Mouse (Mus musculus): Measurements from ENCODE around the gene Ang2. TPM values are rescaled to one million over a fixed set of nuclear protein-coding genes. Genes with fewer than 3 reads are reported as not detected.

Ang2 gene
- polyA plus RNA-seq, 1 experiment from 2014 or later, result not detected

- ATAC-seq (ENCODE audit: insufficient read depth, low FRiP score), result no peak
- 96% methylated on average over 1 of the region's 1 CpGs for WGBS
- H3K4me2 ChIP-seq (ENCODE audit: low read depth, low read length), result no peak overlapping the region
- no peak overlapping the region for H3K9ac ChIP-seq (ENCODE audit: low read length)
- H3K9me3 ChIP-seq (replicated peaks; ENCODE audit: control insufficient read depth, low read length), result no peaks in the 10 kb centered on the region
- H3K27ac ChIP-seq (ENCODE audit: low read length), result no peak overlapping the region
- H3K4me3 ChIP-seq (replicated peaks; ENCODE audit: low read length), result no peak overlapping the region
- no peaks in the 10 kb centered on the region for H3K4me1 ChIP-seq (ENCODE audit: control insufficient read depth, insufficient read depth, low read length)
- H3K27me3 ChIP-seq (ENCODE audit: control insufficient read depth, insufficient read depth, low read length), result no peaks in the 10 kb centered on the region
- no peaks in the 10 kb centered on the region for H3K36me3 ChIP-seq (ENCODE audit: control insufficient read depth, insufficient read depth, low read length)
Measured at GRCm38 (mm10) chr14:51157072-51157471, 41.9 kb downstream of the Ang2 start.

- ATAC-seq (ENCODE audit: insufficient read depth, low FRiP score), result no peak
- Histone ChIP-seq H3K4me2 (ENCODE audit: low read depth, low read length) (no peak overlapping the region), H3K9me3 (replicated peaks; ENCODE audit: control insufficient read depth, low read length) (no peaks in the 10 kb centered on the region), H3K4me1 (ENCODE audit: control insufficient read depth, insufficient read depth, low read length) (no peaks in the 10 kb centered on the region), H3K9ac (ENCODE audit: low read length) (no peak overlapping the region), H3K36me3 (ENCODE audit: control insufficient read depth, insufficient read depth, low read length) (no peaks in the 10 kb centered on the region), H3K27ac (ENCODE audit: low read length) (no peak overlapping the region), H3K27me3 (ENCODE audit: control insufficient read depth, insufficient read depth, low read length) (no peaks in the 10 kb centered on the region), H3K4me3 (replicated peaks; ENCODE audit: low read length) (no peak overlapping the region)
- WGBS, result 42% methylated on average over 4 of the region's 4 CpGs
Measured at GRCm38 (mm10) chr14:51156736-51157068, 42.2 kb downstream of the Ang2 start.

GRCm38 (mm10) chr14:51156056-51156735 is 42.8 kb downstream of the Ang2 start:
- ATAC-seq (ENCODE audit: insufficient read depth, low FRiP score), result no peak
- no peaks in the 10 kb centered on the region for H3K27me3 ChIP-seq (ENCODE audit: control insufficient read depth, insufficient read depth, low read length)
- H3K27ac ChIP-seq (ENCODE audit: low read length), result no peak overlapping the region
- H3K4me2 ChIP-seq (ENCODE audit: low read depth, low read length), result no peak overlapping the region
- no peak overlapping the region for H3K9ac ChIP-seq (ENCODE audit: low read length)
- no peaks in the 10 kb centered on the region for H3K9me3 ChIP-seq (replicated peaks; ENCODE audit: control insufficient read depth, low read length)
- no peaks in the 10 kb centered on the region for H3K36me3 ChIP-seq (ENCODE audit: control insufficient read depth, insufficient read depth, low read length)
- H3K4me1 ChIP-seq (ENCODE audit: control insufficient read depth, insufficient read depth, low read length), result no peaks in the 10 kb centered on the region
- H3K4me3 ChIP-seq (replicated peaks; ENCODE audit: low read length), result no peak overlapping the region
- 80% methylated on average over 5 of the region's 5 CpGs for whole genome bisulfite sequencing

DNA sequence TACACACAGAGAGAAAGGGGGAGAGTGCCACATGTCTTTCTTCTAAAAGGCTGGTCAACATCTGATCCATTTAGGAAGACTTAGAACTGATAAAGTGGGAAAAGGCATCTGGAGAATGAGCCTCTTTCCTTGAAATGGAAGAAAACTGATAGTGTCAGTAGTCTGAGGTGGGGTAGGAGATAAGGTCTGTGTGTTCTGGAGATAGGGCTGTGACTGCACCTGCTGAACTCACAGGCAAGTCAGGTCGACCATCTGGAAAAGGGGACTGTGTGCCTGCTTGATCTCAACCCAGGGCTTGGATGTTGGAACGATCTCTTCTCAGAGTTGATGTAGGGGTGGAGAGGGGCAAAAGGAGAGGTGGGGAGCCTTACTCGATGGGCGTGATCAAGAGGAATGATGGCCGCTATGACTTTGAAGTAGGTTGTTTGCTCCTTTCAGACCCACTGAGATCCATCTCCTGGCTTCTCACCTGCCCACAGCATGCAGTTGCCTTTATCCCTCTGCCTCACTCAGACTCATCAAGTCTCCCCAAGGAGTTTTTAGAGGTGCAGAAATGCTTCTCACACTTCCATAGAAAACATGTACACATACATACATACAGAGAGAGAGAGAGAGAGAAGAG is 46.6 kb downstream of the Ang2 start:
- no peak overlapping the region for H3K27ac ChIP-seq (ENCODE audit: low read length)
- 38% methylated on average over 5 of the region's 5 CpGs for WGBS
- H3K4me3 ChIP-seq (replicated peaks; ENCODE audit: low read length), result no peak overlapping the region
- ATAC-seq (ENCODE audit: insufficient read depth, low FRiP score), result 0 out of 2 replicates have a peak, but pooled peaks have one; percentile 33
- H3K36me3 ChIP-seq (ENCODE audit: control insufficient read depth, insufficient read depth, low read length), result no peaks in the 10 kb centered on the region
- H3K27me3 ChIP-seq (ENCODE audit: control insufficient read depth, insufficient read depth, low read length), result no peaks in the 10 kb centered on the region
- no peaks in the 10 kb centered on the region for H3K4me1 ChIP-seq (ENCODE audit: control insufficient read depth, insufficient read depth, low read length)
- H3K9me3 ChIP-seq (replicated peaks; ENCODE audit: control insufficient read depth, low read length), result no peaks in the 10 kb centered on the region
- no peak overlapping the region for H3K4me2 ChIP-seq (ENCODE audit: low read depth, low read length)
- no peak overlapping the region for H3K9ac ChIP-seq (ENCODE audit: low read length)

- no peak overlapping the region for H3K4me3 ChIP-seq (replicated peaks; ENCODE audit: low read length)
- H3K27me3 ChIP-seq (ENCODE audit: control insufficient read depth, insufficient read depth, low read length), result no peaks in the 10 kb centered on the region
- no peaks in the 10 kb centered on the region for H3K9me3 ChIP-seq (replicated peaks; ENCODE audit: control insufficient read depth, low read length)
- no peak overlapping the region for H3K27ac ChIP-seq (ENCODE audit: low read length)
- H3K9ac ChIP-seq (ENCODE audit: low read length), result no peak overlapping the region
- no peaks in the 10 kb centered on the region for H3K4me1 ChIP-seq (ENCODE audit: control insufficient read depth, insufficient read depth, low read length)
- no peak overlapping the region for H3K4me2 ChIP-seq (ENCODE audit: low read depth, low read length)
- 0 out of 2 replicates have a peak, but pooled peaks have one; percentile 37 for ATAC-seq (ENCODE audit: insufficient read depth, low FRiP score)
- 88% methylated on average over 3 of the region's 3 CpGs for WGBS
- H3K36me3 ChIP-seq (ENCODE audit: control insufficient read depth, insufficient read depth, low read length), result no peaks in the 10 kb centered on the region
Measured at GRCm38 (mm10) chr14:51150206-51150831, 48.6 kb downstream of the Ang2 start.

- H3K4me3 ChIP-seq (replicated peaks; ENCODE audit: low read length), result no peak overlapping the region
- H3K27me3 ChIP-seq (ENCODE audit: control insufficient read depth, insufficient read depth, low read length), result no peaks in the 10 kb centered on the region
- no peaks in the 10 kb centered on the region for H3K4me1 ChIP-seq (ENCODE audit: control insufficient read depth, insufficient read depth, low read length)
- no peaks in the 10 kb centered on the region for H3K9me3 ChIP-seq (replicated peaks; ENCODE audit: control insufficient read depth, low read length)
- H3K4me2 ChIP-seq (ENCODE audit: low read depth, low read length), result no peak overlapping the region
- WGBS, result 48% methylated on average over 5 of the region's 5 CpGs
- no peak overlapping the region for H3K9ac ChIP-seq (ENCODE audit: low read length)
- H3K27ac ChIP-seq (ENCODE audit: low read length), result no peak overlapping the region
- no peaks in the 10 kb centered on the region for H3K36me3 ChIP-seq (ENCODE audit: control insufficient read depth, insufficient read depth, low read length)
- ATAC-seq (ENCODE audit: insufficient read depth, low FRiP score), result no peak
Measured at GRCm38 (mm10) chr14:51149164-51149563, 49.8 kb downstream of the Ang2 start.

DNA sequence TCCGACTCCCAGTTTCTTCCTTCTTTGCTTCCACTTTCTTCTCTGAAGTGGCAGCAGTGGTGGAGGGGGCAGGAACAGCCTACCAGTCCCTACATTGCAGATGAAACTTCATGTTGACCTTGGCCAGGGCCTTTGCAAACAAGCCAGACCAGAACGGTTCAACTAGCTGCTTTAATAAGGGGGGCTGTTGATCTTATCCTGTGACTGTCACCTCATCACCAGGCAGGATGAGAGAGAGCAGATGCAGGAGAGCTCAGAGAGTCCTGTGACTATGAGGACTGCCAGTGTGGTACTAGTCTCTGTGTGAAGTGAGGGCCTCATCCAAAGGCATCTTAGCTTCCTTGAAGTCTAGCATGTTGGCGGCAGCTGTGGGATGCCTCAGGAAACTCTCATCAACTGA is 50.9 kb downstream of the Ang2 start:
- no peaks in the 10 kb centered on the region for H3K9me3 ChIP-seq (replicated peaks; ENCODE audit: control insufficient read depth, low read length)
- H3K36me3 ChIP-seq (ENCODE audit: control insufficient read depth, insufficient read depth, low read length), result no peaks in the 10 kb centered on the region
- H3K4me1 ChIP-seq (ENCODE audit: control insufficient read depth, insufficient read depth, low read length), result no peaks in the 10 kb centered on the region
- WGBS, result 62% methylated on average over 3 of the region's 3 CpGs
- no peak overlapping the region for H3K4me2 ChIP-seq (ENCODE audit: low read depth, low read length)
- ATAC-seq (ENCODE audit: insufficient read depth, low FRiP score), result no peak
- no peaks in the 10 kb centered on the region for H3K27me3 ChIP-seq (ENCODE audit: control insufficient read depth, insufficient read depth, low read length)
- H3K4me3 ChIP-seq (replicated peaks; ENCODE audit: low read length), result no peak overlapping the region
- H3K27ac ChIP-seq (ENCODE audit: low read length), result peak overlapping the region; percentile 59
- H3K9ac ChIP-seq (ENCODE audit: low read length), result no peak overlapping the region

- no peaks in the 10 kb centered on the region for H3K9me3 ChIP-seq (replicated peaks; ENCODE audit: control insufficient read depth, low read length)
- no peaks in the 10 kb centered on the region for H3K27me3 ChIP-seq (ENCODE audit: control insufficient read depth, insufficient read depth, low read length)
- no peak within 1 kb of the TSS for H3K4me3 ChIP-seq (replicated peaks; ENCODE audit: low read length)
- peak within 1 kb of the TSS; percentile 56 for H3K27ac ChIP-seq (ENCODE audit: low read length)
- 0 out of 2 replicates have a peak within 1 kb of the TSS, but pooled peaks have one; percentile 12 for H3K9ac ChIP-seq (ENCODE audit: low read length)
- no peak for ATAC-seq (ENCODE audit: insufficient read depth, low FRiP score)
- WGBS, result 63% methylated on average over 2 of the region's 2 CpGs
- H3K4me2 ChIP-seq (ENCODE audit: low read depth, low read length), result no peak within 1 kb of the TSS
- H3K4me1 ChIP-seq (ENCODE audit: control insufficient read depth, insufficient read depth, low read length), result no peaks in the 10 kb centered on the region
- H3K36me3 ChIP-seq (ENCODE audit: control insufficient read depth, insufficient read depth, low read length), result no peaks in the 10 kb centered on the region
Measured at GRCm38 (mm10) chr14:51146685-51147084, 52.3 kb downstream of the Ang2 start, which contains the start of gene Rnase1. Gene Rnase1 (minus strand): TSS chr14:51146785.

GRCm38 (mm10) chr14:51145521-51145920 is 53.4 kb downstream of the Ang2 start:
- 60% methylated on average over 6 of the region's 6 CpGs for WGBS
- Histone ChIP-seq H3K4me3 (replicated peaks; ENCODE audit: low read length) (no peak overlapping the region), H3K9me3 (replicated peaks; ENCODE audit: control insufficient read depth, low read length) (no peaks in the 10 kb centered on the region), H3K4me1 (ENCODE audit: control insufficient read depth, insufficient read depth, low read length) (no peaks in the 10 kb centered on the region), H3K4me2 (ENCODE audit: low read depth, low read length) (no peak overlapping the region), H3K36me3 (ENCODE audit: control insufficient read depth, insufficient read depth, low read length) (no peaks in the 10 kb centered on the region), H3K27ac (ENCODE audit: low read length) (no peak overlapping the region), H3K27me3 (ENCODE audit: control insufficient read depth, insufficient read depth, low read length) (no peaks in the 10 kb centered on the region), H3K9ac (ENCODE audit: low read length) (no peak overlapping the region)
- ATAC-seq (ENCODE audit: insufficient read depth, low FRiP score), result no peak
